Mouse (Mus musculus) kidney, postnatal 0 days (tissue): ENCODE data around the gene Acot3. TPM values are rescaled to one million over a fixed set of nuclear protein-coding genes. Genes with fewer than 3 reads are reported as not detected.
"Not testable (repeated sequence)": the region's sequence is repeated elsewhere in the genome, so short reads cannot be mapped to it uniquely, and the experiment has no call there.

Source experiments
- ATAC-seq: fragments of 200-750 bp; cut with Nextera tagmentation; replicated peaks from 2 replicates; pipeline ENCODE4 v1.8.0; 2017; ENCODE audit warnings: low read depth, moderate number of reproducible peaks, moderate TSS enrichment, moderate library complexity; ENCODE audit not compliant: low FRiP score
- DNase-seq: peaks from one replicate; pipeline ENCODE4 v3.0.0-alpha.2; 2016; ENCODE audit warnings: low spot score
- H3K27ac ChIP-seq: fragments of 300-500 bp; sonication (generic); 2 replicates; pipeline ENCODE4 v1.5.1; 2014; ENCODE audit warnings: mild to moderate bottlenecking
- H3K27me3 ChIP-seq: fragments of 300-500 bp; sonication (generic); 2 replicates; pipeline ENCODE4 v1.6.1; 2014; ENCODE audit warnings: low read length, mixed read lengths; ENCODE audit not compliant: insufficient read depth
- H3K36me3 ChIP-seq: fragments of 300-500 bp; sonication (generic); 2 replicates; pipeline ENCODE4 v1.6.1; 2014; ENCODE audit warnings: low read length, mixed read lengths; ENCODE audit not compliant: insufficient read depth
- H3K4me1 ChIP-seq: fragments of 300-500 bp; sonication (generic); replicated peaks from 2 replicates; pipeline ENCODE4 v1.6.1; 2014; ENCODE audit warnings: antibody characterized with exemption, low read length, mixed read lengths; ENCODE audit not compliant: insufficient read depth
- H3K4me2 ChIP-seq: fragments of 300-500 bp; sonication (generic); 2 replicates; pipeline ENCODE4 v1.6.1; 2014; ENCODE audit warnings: mild to moderate bottlenecking, low read length, moderate library complexity, mixed read lengths
- H3K4me3 ChIP-seq: fragments of 300-500 bp; sonication (generic); replicated peaks from 2 replicates; pipeline ENCODE4 v1.5.1; 2014; ENCODE audit warnings: low read depth, low read length
- H3K9ac ChIP-seq: fragments of 300-500 bp; sonication (generic); 2 replicates; pipeline ENCODE4 v1.6.1; 2014; ENCODE audit warnings: low read depth, low read length
- H3K9me3 ChIP-seq: fragments of 300-500 bp; sonication (generic); replicated peaks from 2 replicates; pipeline ENCODE4 v1.6.1; 2016; ENCODE audit warnings: low read length, inconsistent platforms, mixed read lengths
- CTCF ChIP-seq: IDR thresholded peaks from 2 replicates; pipeline ENCODE4 v1.5.1; 2016; ENCODE audit warnings: antibody characterized with exemption, low read depth, mild to moderate bottlenecking, moderate library complexity
- WGBS: fragments of 180-500 bp; shearing (Covaris S2); extraction: QIAGEN DNeasy Blood & Tissue Kit; methylation state at CpG from one replicate; pipeline ENCODE4 v1.1.7; 2014; 5-methylcytosine and 5-hydroxymethylcytosine counted together
- polyA plus RNA-seq: library from polyadenylated mRNA; unstranded; fragments of >200 nt; fragmentation: Nextera tagmentation; extraction: Ambion mirVana; gene quantifications from 2 replicates; pipeline ENCODE4 v1.2.1, GENCODE M21; 2015

Gene Acot3
- polyA plus RNA-seq, 1 experiment from 2014 or later, result 9.3 TPM

GRCm38 (mm10) chr12:84084581-84084980, 32.6 kb downstream of the Acot3 start:
- no peak for TF ChIP-seq CTCF
- no peak for DNase-seq

GRCm38 (mm10) chr12:84094666-84095065, 42.7 kb downstream of the Acot3 start:
- not testable (repeated sequence) for ATAC-seq, H3K27ac ChIP-seq, H3K9ac ChIP-seq, DNase-seq, H3K4me2 ChIP-seq, H3K9me3 ChIP-seq, H3K27me3 ChIP-seq, H3K4me1 ChIP-seq, H3K4me3 ChIP-seq, H3K36me3 ChIP-seq
- WGBS, result 87% methylated on average over 5 of the region's 5 CpGs

More at GRCm38 (mm10) chr12:84084581-84084980, 32.6 kb downstream of the Acot3 start:
- no peak for ATAC-seq
- Histone ChIP-seq H3K4me3 (no peak overlapping the region), H3K27ac (no peak overlapping the region), H3K36me3 (no peaks in the 10 kb centered on the region), H3K9ac (no peak overlapping the region), H3K9me3 (no peaks in the 10 kb centered on the region), H3K27me3 (no peaks in the 10 kb centered on the region), H3K4me1 (no peaks in the 10 kb centered on the region), H3K4me2 (no peak overlapping the region)
- WGBS, result 81% methylated on average over 4 of the region's 4 CpGs

- no peaks in the 10 kb centered on the region for H3K27me3 ChIP-seq
- no peak overlapping the region for H3K4me3 ChIP-seq
- WGBS, result 96% methylated on average over 2 of the region's 2 CpGs
- ATAC-seq (no peak), DNase-seq (no peak)
- H3K27ac ChIP-seq, result no peak overlapping the region
- TF ChIP-seq CTCF, result no peak
- H3K36me3 ChIP-seq, result no peaks in the 10 kb centered on the region
- no peak overlapping the region for H3K4me2 ChIP-seq
- no peak overlapping the region for H3K9ac ChIP-seq
- H3K9me3 ChIP-seq, result no peaks in the 10 kb centered on the region
- H3K4me1 ChIP-seq, result no peaks in the 10 kb centered on the region
Observed at GRCm38 (mm10) chr12:84099605-84100004, 47.7 kb downstream of the Acot3 start.

GRCm38 (mm10) chr12:84100071-84100470, 48.1 kb downstream of the Acot3 start:
- Histone ChIP-seq H3K4me3 (no peak overlapping the region), H3K27ac (no peak overlapping the region), H3K27me3 (no peaks in the 10 kb centered on the region), H3K9me3 (no peaks in the 10 kb centered on the region), H3K4me2 (peak overlapping the region; percentile 77), H3K4me1 (no peaks in the 10 kb centered on the region), H3K9ac (no peak overlapping the region), H3K36me3 (no peaks in the 10 kb centered on the region)
- 50% methylated on average over 1 of the region's 1 CpGs for WGBS
- no peak for DNase-seq
- TF ChIP-seq CTCF, result no peak
- ATAC-seq, result no peak

GRCm38 (mm10) chr12:84100604-84101492, 48.9 kb downstream of the Acot3 start, which contains the start of gene Acot6:
Gene Acot6, plus strand, starts transcription at chr12:84100654.
- peak within 1 kb of the TSS; percentile 67 for H3K9ac ChIP-seq
- peak; percentile 73 for ATAC-seq
- peak; percentile 66 for DNase-seq
- under 1% methylated on average over 65 of the region's 80 CpGs for WGBS
- H3K4me2 ChIP-seq, result peak within 1 kb of the TSS; percentile 77
- H3K4me3 ChIP-seq, result peak within 1 kb of the TSS; percentile 47
- not testable (repeated sequence) for H3K36me3 ChIP-seq, H3K27me3 ChIP-seq, H3K9me3 ChIP-seq, H3K4me1 ChIP-seq
- 0 out of 2 replicates have a peak within 1 kb of the TSS, but pooled peaks have one; percentile 13 for H3K27ac ChIP-seq

- Histone ChIP-seq H3K36me3 (no peaks in the 10 kb centered on the region), H3K9me3 (no peaks in the 10 kb centered on the region), H3K4me1 (no peaks in the 10 kb centered on the region), H3K4me3 (peak overlapping the region; percentile 47), H3K27ac (no peak overlapping the region), H3K27me3 (no peaks in the 10 kb centered on the region), H3K4me2 (peak overlapping the region; percentile 77), H3K9ac (peak overlapping the region; percentile 67; the same call in 1 of the 2 replicates)
- WGBS, result 54% methylated on average over 2 of the region's 2 CpGs
- DNase-seq (no peak), ATAC-seq (no peak)
- TF ChIP-seq CTCF, result no peak
Observed at GRCm38 (mm10) chr12:84101493-84101845, 49.5 kb downstream of the Acot3 start.
